Mouse (Mus musculus) lung, embryonic 14.5 days (tissue): ENCODE results near the gene Lrrc75a. TPM values are rescaled to one million over a fixed set of nuclear protein-coding genes. Genes with fewer than 3 reads are reported as not detected.

Experiments
- ATAC-seq: fragments of 200-750 bp; cut with Nextera tagmentation; 2 replicates; pipeline ENCODE4 v1.8.0; 2017; ENCODE audit warnings: mild to moderate bottlenecking, moderate TSS enrichment, moderate library complexity; ENCODE audit not compliant: insufficient read depth
- DNase-seq: peaks from one replicate; pipeline ENCODE4 v3.0.0-alpha.2; 2015
- H3K27ac ChIP-seq: fragments of 300-500 bp; sonication (generic); 2 replicates; pipeline ENCODE4 v1.5.1; 2014; ENCODE audit warnings: low read depth, mild to moderate bottlenecking, moderate library complexity
- H3K27me3 ChIP-seq: fragments of 300-500 bp; sonication (generic); 2 replicates; pipeline ENCODE4 v1.6.1; 2014; ENCODE audit warnings: low read length, control low read depth; ENCODE audit not compliant: insufficient read depth
- H3K36me3 ChIP-seq: fragments of 300-500 bp; sonication (generic); 2 replicates; pipeline ENCODE4 v1.6.1; 2014; ENCODE audit warnings: control low read depth; ENCODE audit not compliant: insufficient read depth
- H3K4me1 ChIP-seq: fragments of 300-500 bp; sonication (generic); 2 replicates; pipeline ENCODE4 v1.6.1; 2014; ENCODE audit warnings: antibody characterized with exemption, control low read depth; ENCODE audit not compliant: insufficient read depth
- H3K4me2 ChIP-seq: fragments of 300-500 bp; sonication (generic); 2 replicates; pipeline ENCODE4 v1.6.1; 2014; ENCODE audit warnings: mild to moderate bottlenecking
- H3K4me3 ChIP-seq: fragments of 300-500 bp; sonication (generic); 2 replicates; pipeline ENCODE4 v1.5.1; 2014; ENCODE audit warnings: low read depth, low read length
- H3K9ac ChIP-seq: fragments of 300-500 bp; sonication (generic); 2 replicates; pipeline ENCODE4 v1.6.1; 2014
- H3K9me3 ChIP-seq: fragments of 300-500 bp; sonication (generic); 2 replicates; pipeline ENCODE4 v1.6.1; 2016; ENCODE audit warnings: low read depth, low read length, control low read depth
- CTCF ChIP-seq: IDR thresholded peaks from 2 replicates; pipeline ENCODE4 v1.5.1; 2016; ENCODE audit warnings: antibody characterized with exemption, low read depth
- WGBS: fragments of 180-500 bp; shearing (Covaris S2); extraction: QIAGEN DNeasy Blood & Tissue Kit; methylation state at CpG from one replicate; pipeline ENCODE4 v1.1.7; 2014; 5-methylcytosine and 5-hydroxymethylcytosine counted together
- polyA plus RNA-seq: library from polyadenylated mRNA; unstranded; fragments of >200 nt; fragmentation: Nextera tagmentation; extraction: Ambion mirVana; gene quantifications from 2 replicates; pipeline ENCODE4 v1.2.1, GENCODE M21; 2014

Gene Lrrc75a
- polyA plus RNA-seq, 1 experiment from 2014 or later: 16.4 TPM

- Histone ChIP-seq H3K36me3 (no peaks in the 10 kb centered on the region), H3K9ac (peak overlapping the region; percentile 36), H3K4me2 (peak overlapping the region; percentile 94), H3K4me1 (peaks cover 33% of the 10 kb centered on the region), H3K4me3 (peak overlapping the region; percentile 75), H3K27me3 (no peaks in the 10 kb centered on the region), H3K27ac (peak overlapping the region; percentile 89), H3K9me3 (no peaks in the 10 kb centered on the region)
- 10% methylated on average over 8 of the region's 8 CpGs for WGBS
- ATAC-seq (peak; percentile 9; the same call in 1 of the 2 replicates), DNase-seq (peak; percentile 79)
- TF ChIP-seq CTCF: no peak
These were observed 2.4 kb downstream of the Lrrc75a start for GRCm38 (mm10) chr11:62645732-62646494.

- DNase-seq: peak; percentile 37
- 70% methylated on average over 4 of the region's 4 CpGs for WGBS
- peak overlapping the region; percentile 75; the same call in 1 of the 2 replicates for H3K4me3 ChIP-seq
These were observed 3.0 kb downstream of the Lrrc75a start for GRCm38 (mm10) chr11:62645337-62645675.

GRCm38 (mm10) chr11:62644602-62645336 lies 3.6 kb downstream of the Lrrc75a start:
- no peak overlapping the region for H3K4me3 ChIP-seq
- WGBS: 91% methylated on average over 5 of the region's 5 CpGs
- no peaks in the 10 kb centered on the region for H3K27me3 ChIP-seq
- peaks cover 33% of the 10 kb centered on the region for H3K4me1 ChIP-seq
- peak overlapping the region; percentile 94; the same call in 1 of the 2 replicates for H3K4me2 ChIP-seq
- H3K27ac ChIP-seq: peak overlapping the region; percentile 89; the same call in 1 of the 2 replicates
- no peak overlapping the region for H3K9ac ChIP-seq
- no peak for TF ChIP-seq CTCF
- DNase-seq (no peak), ATAC-seq (no peak)
- no peaks in the 10 kb centered on the region for H3K9me3 ChIP-seq
- no peaks in the 10 kb centered on the region for H3K36me3 ChIP-seq

More at GRCm38 (mm10) chr11:62645337-62645675, 3.0 kb downstream of the Lrrc75a start:
- no peak for TF ChIP-seq CTCF
- Histone ChIP-seq H3K27me3 (no peaks in the 10 kb centered on the region), H3K4me1 (peaks cover 33% of the 10 kb centered on the region), H3K9ac (peak overlapping the region; percentile 36; the same call in 1 of the 2 replicates), H3K9me3 (no peaks in the 10 kb centered on the region), H3K36me3 (no peaks in the 10 kb centered on the region), H3K27ac (peak overlapping the region; percentile 89), H3K4me2 (peak overlapping the region; percentile 94)
- no peak for ATAC-seq

GRCm38 (mm10) chr11:62643681-62644363 lies 4.5 kb downstream of the Lrrc75a start:
- no peak overlapping the region for H3K9ac ChIP-seq
- no peaks in the 10 kb centered on the region for H3K36me3 ChIP-seq
- no peak for TF ChIP-seq CTCF
- H3K27me3 ChIP-seq: no peaks in the 10 kb centered on the region
- no peak overlapping the region for H3K4me3 ChIP-seq
- 80% methylated on average over 10 of the region's 10 CpGs for WGBS
- H3K4me1 ChIP-seq: peaks cover 33% of the 10 kb centered on the region
- peak overlapping the region; percentile 50; the same call in 1 of the 2 replicates for H3K27ac ChIP-seq
- ATAC-seq (no peak), DNase-seq (no peak)
- H3K9me3 ChIP-seq: no peaks in the 10 kb centered on the region
- no peak overlapping the region for H3K4me2 ChIP-seq

- peak; percentile 73 for DNase-seq
- WGBS: 68% methylated on average over 8 of the region's 8 CpGs
- peak overlapping the region; percentile 50; the same call in 1 of the 2 replicates for H3K27ac ChIP-seq
- no peak overlapping the region for H3K4me3 ChIP-seq
- H3K4me2 ChIP-seq: no peak overlapping the region
- H3K9ac ChIP-seq: no peak overlapping the region
- ATAC-seq: no peak
- H3K27me3 ChIP-seq: no peaks in the 10 kb centered on the region
- peaks cover 33% of the 10 kb centered on the region for H3K4me1 ChIP-seq
- TF ChIP-seq CTCF: no peak
- no peaks in the 10 kb centered on the region for H3K36me3 ChIP-seq
- no peaks in the 10 kb centered on the region for H3K9me3 ChIP-seq
These were observed 5.2 kb downstream of the Lrrc75a start for GRCm38 (mm10) chr11:62643011-62643631.

GRCm38 (mm10) chr11:62642023-62642844 lies 6.1 kb downstream of the Lrrc75a start:
- H3K36me3 ChIP-seq: no peaks in the 10 kb centered on the region
- peak; percentile 41 for DNase-seq
- WGBS: 49% methylated on average over 11 of the region's 11 CpGs
- no peak for ATAC-seq
- no peak overlapping the region; the same call in 1 of the 2 replicates for H3K9ac ChIP-seq
- H3K27ac ChIP-seq: peak overlapping the region; percentile 30; the same call in 1 of the 2 replicates
- no peak for TF ChIP-seq CTCF
- no peaks in the 10 kb centered on the region for H3K9me3 ChIP-seq
- H3K4me3 ChIP-seq: no peak overlapping the region
- no peak overlapping the region for H3K4me2 ChIP-seq
- peaks cover 36% of the 10 kb centered on the region for H3K4me1 ChIP-seq
- H3K27me3 ChIP-seq: no peaks in the 10 kb centered on the region
